ENCODE assay signal across 19 mouse cellular contexts in the genomic region with DNA sequence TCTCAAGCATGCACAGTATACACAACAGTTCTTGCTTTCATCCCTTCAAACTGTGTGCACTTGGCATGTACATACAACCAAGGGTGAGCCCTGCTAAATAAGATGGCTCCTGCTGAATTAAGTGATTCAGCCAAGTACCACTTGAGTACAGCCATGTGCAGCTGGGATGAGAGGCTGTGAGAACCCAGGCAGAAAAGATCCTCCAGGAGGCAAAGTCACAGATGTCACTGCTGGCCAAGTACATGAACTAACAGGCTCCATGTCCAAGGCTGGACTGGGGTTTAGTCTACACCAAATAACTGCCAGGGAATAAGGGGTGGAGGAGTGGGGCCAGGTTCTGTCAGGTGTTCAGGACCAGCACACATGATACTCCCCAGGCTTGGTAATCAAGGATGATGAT.
"Had no signal": no experiment of that assay in that cellular context is flagged by ENCODE, and none has a peak within 500 bp of the region (broad histone marks: within the 10 kb centered on the region; RNA-seq: fewer than 3 reads in every experiment).

No protein-coding gene starts in this region.

- H3K4me3 ChIP-seq: midbrain, embryonic 10.5 days; midbrain, embryonic 12.5 days; myocyte; neural tube, embryonic 13.5 days; neural tube, embryonic 15.5 days had no signal

- ATAC-seq: midbrain, embryonic 16.5 days had no signal

- H3K27me3 ChIP-seq: midbrain, embryonic 12.5 days; neural tube, embryonic 13.5 days; neural tube, embryonic 15.5 days had no signal

- DNase-seq: lung, adult 18-20 months; lung, embryonic 14.5 days; lung, postnatal 10 days; lung, postnatal 4 days; midbrain, embryonic 14.5 days; retina, postnatal 1 day; right cerebral cortex, adult 18-20 months; right cerebral cortex, postnatal 25 days; right cerebral cortex, postnatal 4 days; spleen, adult 18-20 months; thymus, adult 18-20 months; thymus, postnatal 14 days; thymus, postnatal 36 days had no signal

- H3K9ac ChIP-seq: lung, embryonic 14.5 days; midbrain, embryonic 12.5 days; neural tube, embryonic 13.5 days; neural tube, embryonic 15.5 days had no signal

- H3K27ac ChIP-seq: midbrain, embryonic 10.5 days; midbrain, embryonic 12.5 days; neural tube, embryonic 13.5 days; neural tube, embryonic 15.5 days had no signal

- H3K4me1 ChIP-seq: midbrain, embryonic 12.5 days had no signal

- H3K9me3 ChIP-seq: midbrain, embryonic 10.5 days; midbrain, embryonic 12.5 days; neural tube, embryonic 13.5 days; neural tube, embryonic 15.5 days had no signal

- H3K4me2 ChIP-seq: lung, embryonic 14.5 days; midbrain, embryonic 12.5 days; neural tube, embryonic 13.5 days; neural tube, embryonic 15.5 days had no signal
